Mouse (Mus musculus) layer of hippocampus, postnatal 25 days (tissue): ENCODE data around the gene Tmem169. TPM values are rescaled to one million over a fixed set of nuclear protein-coding genes. Genes with fewer than 3 reads are reported as not detected.
"Not testable (repeated sequence)": the region's sequence is repeated elsewhere in the genome, so short reads cannot be mapped to it uniquely, and the experiment has no call there.

Experiments
- DNase-seq, 2 experiments: peaks; one replicate each; pipeline ENCODE4 v3.0.0; 2022; ENCODE audit warnings: mixed read lengths in 2 of 2, low spot score in 1 of 2; ENCODE audit errors: extremely low spot score in 1 of 2
- total RNA-seq, 2 experiments: library from RNA; stranded (reverse); gene quantifications; 2 replicates each; pipeline ENCODE4 v1.2.3; 2021

Tmem169 gene
- total RNA-seq, result 10 to 100 TPM; 18.0 to 20.6 TPM

DNA sequence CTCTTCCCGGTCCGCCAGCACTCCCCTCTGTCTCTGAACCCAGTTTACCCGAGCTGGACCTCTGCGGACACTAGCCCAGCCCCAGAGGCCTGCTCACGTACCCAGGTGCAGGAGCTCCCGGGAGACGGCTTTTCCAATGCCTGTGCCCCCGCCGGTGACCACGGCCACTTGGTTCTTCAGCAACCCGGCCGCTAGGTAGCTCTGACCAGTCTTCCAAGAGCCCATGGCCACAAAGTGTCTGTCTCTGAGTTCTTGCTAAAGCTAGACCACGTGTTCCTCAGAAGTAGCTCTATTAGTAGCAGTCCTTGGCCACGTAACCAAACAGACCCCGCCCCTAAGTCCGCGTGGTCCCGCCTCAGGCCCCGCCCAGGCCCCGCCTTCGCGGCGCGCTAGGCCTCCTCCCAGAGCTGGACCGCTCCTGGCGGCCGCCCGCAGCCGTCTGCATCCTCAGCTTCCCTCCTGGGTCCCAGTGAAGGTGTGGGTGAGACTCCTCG is at the start of gene Tmem169, which contains the start of gene Pecr:
TSS of gene Tmem169 (plus strand) at position 378 of the 494 bp plus-strand sequence.
TSS of gene Pecr (minus strand) at position 323 of the 494 bp plus-strand sequence.
- peak; percentile 85 to 89 for DNase-seq

DNA sequence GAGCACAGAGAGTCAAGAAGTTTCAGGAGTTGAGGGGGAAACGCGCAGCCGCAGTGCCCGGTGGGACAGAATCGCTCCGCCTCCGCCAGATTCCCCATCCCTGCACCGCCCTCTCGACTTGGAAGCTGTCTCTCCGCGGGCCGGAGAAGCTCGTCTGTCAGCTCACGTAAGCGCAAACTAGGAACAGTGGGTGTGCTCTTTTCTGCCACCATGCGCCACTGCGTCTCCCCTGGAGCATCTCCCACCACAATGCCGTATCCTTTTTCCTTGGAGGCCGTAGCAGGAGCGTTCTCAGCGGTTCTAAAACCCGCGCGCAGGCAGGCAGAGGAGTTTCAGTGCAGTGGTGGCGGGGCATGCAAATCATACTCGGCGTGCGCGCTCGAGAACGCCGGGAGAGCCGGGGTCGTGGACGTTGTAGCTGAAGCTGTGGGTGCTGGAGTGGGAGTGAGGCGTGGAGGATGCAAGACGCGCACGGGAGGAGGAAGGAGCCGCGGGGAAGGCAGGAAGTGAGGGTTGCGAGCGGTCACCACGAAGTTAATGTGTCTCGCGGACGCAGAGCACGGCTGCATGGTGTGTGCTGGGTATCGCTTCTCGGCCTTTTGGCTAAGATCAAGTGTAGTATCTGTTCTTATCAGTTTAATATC is 47.7 kb upstream of the Tmem169 start:
- DNase-seq, result peak; percentile 55 to 57

DNA sequence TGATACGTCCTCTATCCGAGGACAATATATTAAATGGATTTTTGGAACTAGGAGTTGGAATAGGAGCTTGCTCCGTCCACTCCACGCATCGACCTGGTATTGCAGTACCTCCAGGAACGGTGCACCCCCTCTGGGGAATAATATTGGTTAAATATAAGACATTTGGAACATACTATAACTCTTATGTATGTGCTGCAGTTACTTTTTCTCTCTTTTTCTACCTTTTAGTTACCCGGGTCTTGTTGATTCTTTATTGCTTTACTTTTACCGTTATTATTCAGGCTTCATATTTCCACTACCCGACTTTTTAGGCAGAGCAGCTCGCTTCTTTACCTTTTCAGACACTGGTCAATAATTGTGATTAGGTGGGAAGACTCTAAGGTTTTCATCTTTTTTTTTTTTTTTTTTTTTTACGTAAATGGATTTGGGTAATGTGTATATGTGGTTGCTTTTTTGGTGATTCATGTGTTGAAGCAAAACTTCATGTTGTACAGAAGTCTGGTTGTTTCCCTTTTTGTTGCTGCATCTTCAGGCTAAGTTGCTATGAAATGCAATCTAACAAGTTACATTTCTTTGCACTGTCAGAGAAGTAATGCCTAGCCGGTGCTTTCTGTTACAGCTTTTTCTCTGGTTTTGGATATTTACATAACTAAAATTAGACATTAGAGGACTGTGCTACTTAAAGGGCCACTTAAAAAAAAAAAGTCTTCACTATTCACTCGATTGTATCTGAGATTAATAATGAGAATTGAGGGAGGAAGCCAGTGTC is 47.0 kb upstream of the Tmem169 start:
- DNase-seq, result no peak

DNA sequence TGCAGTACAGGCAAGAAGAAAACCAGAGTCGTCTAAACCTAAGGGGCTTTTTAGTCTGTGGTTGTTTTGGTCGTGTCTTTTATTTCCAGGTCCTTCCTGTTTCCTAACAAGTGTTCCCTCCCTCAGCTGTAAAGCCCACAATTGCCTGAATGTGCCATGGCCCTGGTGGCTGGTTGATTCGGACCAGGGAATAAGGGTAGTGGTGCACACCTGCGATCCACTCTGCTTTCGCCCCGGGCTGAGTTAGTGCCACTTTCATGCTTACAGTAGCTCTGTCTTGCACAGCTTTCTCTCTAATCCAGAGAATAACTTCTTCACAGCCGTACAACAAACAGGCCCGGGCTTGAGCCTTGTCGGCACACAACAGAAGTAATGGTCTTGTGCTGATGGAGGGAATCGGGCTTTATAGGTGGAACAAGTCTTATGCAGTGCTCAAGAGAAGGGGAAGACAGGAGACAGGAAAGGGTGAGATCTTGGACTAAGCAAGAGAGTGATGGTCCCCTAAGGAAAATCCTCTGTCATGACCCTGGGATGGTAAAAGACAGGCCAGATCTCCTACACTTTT is 46.1 kb upstream of the Tmem169 start:
- no peak for DNase-seq

DNA sequence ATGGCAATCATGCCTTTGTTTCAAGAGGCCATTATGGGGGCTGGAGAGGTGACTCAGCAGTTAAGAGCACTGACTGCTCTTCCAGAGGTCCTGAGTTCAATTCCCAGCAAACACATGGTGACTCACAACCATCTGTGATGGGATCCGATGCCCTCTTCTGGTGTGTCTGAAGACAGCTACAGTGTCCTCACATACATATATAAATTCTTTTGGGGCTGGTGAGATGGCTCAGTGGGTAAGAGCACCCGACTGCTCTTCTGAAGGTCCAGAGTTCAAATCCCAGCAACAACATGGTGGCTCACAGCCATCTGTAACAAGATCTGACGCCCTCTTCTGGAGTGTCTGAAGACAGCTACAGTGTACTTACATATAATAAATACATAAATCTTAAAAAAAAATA is 45.1 kb upstream of the Tmem169 start:
- DNase-seq, result not testable (repeated sequence)

DNA sequence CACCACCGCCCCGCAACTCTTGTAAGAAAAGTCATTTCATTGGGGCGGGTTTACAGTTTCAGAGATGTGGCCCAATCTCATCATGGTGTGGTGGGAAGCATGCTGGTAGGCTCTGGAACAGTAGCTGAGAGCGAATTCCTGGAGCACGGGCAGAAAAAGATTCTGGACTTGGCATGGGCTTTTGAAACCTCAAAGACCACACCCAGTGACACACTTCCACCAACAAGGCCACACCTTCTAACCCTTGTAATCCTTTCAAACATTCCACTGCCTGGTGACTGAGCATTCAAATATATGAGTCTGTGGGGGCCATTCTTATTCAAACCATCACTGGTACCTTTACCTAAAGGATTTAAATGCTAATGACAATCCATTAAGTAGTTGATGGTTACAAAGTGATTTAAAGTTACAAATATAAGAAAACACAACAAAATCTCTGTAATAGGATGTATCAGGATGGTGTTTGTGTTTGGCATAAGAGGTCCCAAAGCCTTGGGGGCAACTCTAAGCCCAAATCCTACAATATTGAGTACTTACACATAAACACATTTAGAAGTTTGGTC is 41.5 kb upstream of the Tmem169 start:
- DNase-seq, result no peak

DNA sequence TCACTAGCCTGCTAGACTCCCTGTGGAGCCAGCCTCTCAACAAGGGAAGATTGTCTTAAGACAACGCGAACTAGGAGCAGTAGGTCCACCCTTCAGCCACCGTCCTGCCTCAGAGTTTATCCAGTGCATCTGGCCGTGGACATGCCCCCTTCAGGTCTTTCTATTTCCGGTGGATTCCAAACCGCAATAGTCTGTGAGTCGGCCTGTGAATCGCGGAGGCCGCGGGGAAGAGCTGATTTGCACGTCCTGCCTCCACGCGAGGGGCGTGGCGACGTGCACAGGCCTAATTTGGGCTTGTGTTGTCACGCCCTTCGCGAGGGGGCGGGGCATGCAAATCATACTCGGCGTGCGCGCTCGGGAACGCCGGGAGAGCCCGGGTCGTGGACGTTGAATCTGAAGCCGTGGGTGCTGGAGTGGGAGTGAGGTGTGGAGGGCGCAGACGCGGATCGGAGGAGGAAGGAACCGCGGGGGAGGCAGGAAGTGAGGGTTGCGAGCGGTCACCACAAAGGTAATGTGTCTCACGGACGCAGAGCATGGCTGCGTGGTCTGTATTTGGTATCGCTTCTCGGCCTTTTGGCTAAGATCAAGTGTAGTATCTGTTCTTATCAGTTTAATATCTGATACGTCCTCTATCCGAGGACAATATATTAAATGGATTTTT is 40.4 kb upstream of the Tmem169 start:
- peak; percentile 92 to 95 for DNase-seq

DNA sequence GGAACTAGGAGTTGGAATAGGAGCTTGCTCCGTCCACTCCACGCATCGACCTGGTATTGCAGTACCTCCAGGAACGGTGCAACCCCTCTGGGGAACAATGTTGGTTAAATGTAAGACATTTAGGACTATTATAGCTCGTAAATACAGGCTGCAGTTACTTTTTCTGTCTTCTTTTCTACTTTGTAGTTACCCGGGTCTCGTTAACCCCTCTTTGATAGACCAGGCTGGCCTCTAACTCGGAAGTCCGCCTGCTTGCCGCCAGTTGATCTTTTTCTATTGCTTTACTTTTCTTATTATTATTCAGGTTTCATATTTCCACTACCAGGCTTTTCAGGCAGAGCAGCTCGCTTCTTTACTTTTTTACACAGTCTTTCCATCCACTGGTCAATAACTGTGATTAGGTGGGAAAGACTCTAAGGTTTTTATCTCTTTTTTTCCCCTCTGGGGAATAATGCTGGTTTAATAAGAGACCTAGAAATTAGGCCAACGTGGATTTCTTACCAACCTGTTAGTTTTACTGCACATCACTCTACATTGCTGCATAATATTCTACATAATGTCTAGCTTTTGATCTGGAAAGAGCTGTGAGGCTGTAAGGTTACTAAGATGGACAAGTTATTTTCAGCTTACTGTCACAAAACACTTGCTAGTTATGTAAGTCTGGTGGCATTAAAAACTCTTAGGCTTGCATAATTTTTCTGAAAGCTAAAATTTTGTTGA is 39.7 kb upstream of the Tmem169 start:
- no peak for DNase-seq

DNA sequence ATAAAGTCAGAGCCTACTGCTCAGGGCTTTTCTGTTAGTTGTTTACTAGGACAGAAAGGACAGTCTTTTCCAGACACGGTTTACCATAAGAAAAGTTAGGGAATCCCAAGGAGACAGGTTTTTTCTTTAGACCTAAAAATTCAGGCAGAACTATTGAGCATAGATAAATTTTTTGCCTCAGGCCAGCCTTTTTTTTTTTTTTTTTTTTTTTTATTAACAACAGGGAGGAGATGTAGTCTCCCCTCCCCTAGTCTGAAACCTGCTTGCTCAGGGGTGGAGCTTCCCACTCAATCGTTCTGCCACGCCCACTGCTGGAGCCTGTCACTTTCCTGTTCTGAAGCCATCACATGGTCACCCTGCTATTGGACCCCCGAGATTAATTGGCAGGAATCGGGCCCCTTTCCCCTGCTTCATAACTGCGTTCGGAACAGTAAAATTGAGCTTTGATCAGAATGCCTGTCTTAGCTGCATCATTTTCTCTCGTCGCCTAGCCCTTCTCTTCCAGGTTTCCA is 35.9 kb upstream of the Tmem169 start:
- DNase-seq, result not testable (repeated sequence)

DNA sequence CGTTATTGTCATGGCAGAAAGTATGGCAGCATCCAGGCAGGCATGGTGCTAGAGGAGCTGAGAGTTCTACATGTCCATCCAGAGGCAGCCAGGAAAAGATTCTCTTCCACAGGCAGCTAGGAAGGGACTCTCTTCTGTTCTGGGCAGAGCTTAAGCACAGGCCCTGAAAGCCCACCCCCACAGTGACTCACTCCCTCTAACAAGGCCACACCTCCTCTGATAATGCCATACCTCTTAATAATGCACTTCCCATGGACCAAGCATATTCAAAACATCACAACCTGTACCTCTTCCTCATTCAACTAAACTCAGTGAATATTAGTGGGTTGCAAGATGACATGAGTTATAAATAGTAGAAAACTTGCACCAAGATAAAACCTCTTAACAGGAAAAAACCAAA is 32.4 kb upstream of the Tmem169 start:
- DNase-seq, result no peak

DNA sequence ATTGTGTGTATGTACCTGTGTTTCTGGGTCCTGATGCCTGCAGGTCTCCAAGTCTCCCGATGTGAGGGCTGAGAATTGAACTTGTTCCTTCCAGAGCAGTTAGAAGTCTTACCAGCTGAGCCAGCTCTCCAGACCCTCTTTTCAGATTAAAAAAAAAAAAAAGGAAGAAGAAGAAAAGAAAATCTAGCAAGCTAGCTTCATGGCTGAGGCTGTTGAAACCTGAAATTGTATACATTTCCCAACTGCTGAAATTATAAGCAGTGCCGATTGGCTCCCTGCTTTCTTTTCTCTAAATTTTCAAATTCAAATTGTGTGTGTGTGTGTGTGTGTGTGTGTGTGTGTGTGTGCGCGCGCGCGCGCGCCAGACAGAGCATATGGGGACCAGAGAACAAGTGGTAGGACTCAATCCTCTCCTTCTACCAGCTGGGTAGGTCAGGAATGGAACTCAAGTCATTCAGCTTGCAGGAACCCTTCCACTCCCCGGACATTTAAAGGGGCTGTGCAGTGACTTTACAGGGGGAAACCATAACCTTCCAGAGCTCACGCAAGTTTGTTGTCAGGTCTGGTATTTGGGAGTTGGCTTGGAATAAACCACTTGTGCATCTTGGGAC is 30.2 kb upstream of the Tmem169 start:
- no peak for DNase-seq

DNA sequence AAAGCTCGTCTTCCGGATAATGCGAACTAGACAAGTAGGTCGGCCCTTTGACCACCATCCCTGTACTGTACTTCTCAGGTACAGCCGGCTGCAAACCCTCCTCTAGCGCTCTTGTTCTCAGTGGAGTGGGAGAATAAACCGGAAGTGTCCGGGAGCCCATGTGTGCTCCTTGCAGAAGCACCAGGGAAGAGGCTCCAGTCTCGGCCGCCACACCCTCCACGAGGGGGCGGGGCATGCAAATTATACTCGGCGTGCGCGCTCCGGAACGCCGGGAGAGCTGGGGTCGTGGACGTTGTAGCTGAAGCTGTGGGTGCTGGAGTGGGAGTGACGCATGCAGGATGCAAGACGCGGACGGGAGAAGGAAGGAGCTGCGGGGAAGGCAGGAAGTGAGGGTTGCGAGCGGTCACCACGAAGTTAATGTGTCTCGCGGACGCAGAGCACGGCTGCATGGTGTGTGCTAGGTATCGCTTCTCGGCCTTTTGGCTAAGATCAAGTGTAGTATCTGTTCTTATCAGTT is 29.6 kb upstream of the Tmem169 start:
- DNase-seq, result peak; percentile 74 to 75

DNA sequence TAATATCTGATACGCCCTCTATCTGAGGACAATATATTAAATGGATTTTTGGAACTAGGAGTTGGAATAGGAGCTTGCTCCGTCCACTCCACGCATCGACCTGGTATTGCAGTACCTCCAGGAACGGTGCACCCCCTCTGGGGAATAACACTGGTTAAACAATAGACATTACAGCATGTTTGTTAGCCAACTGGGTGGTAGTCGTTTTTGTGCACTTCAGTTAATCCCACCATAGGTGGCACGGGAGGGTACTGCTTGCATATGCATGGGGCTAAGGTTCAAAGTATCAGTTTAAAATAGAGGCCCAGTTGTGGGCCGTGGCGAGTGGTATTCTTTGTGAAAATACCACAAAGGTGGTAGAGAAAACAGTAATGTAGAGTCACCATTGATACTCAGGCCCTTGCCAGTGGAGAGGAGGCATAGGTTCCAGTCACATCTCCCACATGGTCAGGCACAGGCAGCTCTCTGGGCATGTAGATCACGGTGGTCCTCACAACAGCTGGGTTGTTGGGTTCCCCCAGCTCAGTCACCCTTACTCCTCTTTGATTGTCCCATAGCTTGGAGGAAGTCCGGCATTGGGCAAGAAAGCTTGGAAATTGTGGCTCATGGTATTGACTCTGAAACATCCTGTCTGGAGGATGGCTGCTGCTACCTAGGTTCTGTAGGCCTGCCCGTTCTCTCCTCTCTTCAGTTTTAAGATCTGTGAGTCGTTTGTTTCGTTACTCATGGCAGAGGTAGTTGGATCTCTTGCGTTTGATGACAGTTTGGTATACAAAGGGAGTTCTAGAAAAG is 28.9 kb upstream of the Tmem169 start:
- peak in 1 of 2 experiments; percentile 27 for DNase-seq

DNA sequence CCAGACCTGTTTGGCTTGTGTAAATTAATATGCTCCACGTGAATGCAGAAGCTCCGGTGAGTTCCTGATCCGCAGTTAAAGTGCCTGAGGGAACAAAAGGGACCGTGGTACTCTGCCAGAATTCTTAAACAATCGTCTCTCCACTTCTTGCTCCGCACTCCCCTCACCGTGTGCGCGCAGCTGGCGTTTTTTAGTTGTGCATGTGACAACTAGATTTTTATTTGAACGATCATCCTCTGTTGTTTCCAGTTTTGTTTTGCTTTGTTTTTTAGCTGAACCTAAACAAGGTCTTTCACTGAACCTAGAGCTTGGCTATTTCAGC is 28.4 kb upstream of the Tmem169 start:
- DNase-seq, result no peak

DNA sequence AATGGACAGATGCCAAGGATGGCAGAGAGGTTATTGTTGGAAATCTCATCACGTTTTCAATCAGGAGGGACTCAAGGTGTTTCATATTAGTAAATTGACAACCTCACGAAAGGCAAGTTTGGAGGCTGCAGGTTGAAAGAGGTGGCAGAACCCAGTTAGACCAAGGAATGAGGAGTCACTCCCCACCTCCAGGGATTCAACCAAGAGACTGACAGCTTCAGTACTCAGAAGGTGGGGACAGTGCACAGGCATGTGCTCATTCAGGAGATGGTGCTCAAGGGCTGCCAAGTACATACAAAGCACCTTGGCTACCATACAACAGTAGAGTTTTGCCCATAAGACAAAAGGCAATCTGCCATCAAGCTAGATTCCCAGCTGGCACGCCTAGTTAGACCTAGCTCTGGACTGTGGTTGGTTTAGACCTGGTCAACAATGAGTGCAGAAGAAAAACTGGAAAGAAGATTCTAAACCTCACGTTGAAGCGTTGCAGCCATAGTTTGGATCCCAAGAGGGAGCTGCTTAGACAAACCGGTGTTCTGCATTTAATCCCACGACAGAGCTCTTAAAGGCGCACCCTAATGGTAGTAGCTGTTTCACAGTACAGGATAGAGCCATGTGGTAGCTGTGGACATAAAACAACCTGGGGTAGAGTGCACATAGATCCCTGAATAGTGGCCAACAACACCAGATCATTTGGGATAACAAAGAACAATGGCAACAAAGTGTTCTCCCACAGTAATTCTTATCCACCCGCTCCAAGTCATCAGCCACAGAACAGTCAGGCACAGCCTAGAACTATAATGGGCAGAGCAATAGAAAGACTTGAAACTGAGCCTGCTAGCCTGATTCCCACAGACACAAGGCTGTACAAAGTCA is 27.6 kb upstream of the Tmem169 start:
- no peak for DNase-seq

DNA sequence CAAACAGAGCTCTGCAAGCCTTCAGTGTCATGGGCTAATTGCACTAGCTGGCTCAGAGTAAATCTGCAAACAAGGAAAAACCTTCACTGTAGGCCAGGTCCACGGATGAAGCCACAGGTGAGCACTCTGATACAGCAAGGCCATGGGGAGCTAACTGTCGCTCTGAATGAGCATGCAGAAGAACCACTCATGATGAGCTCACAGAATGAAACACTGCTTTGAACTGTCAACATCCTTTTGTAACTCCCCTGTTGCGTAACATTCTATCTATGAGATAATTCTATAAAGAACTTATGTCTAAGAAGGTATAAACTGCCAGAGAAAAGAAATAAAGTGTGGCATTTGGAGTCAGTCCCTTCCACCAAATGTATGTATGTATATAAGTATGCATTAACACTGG is 21.1 kb upstream of the Tmem169 start:
- no peak for DNase-seq

DNA sequence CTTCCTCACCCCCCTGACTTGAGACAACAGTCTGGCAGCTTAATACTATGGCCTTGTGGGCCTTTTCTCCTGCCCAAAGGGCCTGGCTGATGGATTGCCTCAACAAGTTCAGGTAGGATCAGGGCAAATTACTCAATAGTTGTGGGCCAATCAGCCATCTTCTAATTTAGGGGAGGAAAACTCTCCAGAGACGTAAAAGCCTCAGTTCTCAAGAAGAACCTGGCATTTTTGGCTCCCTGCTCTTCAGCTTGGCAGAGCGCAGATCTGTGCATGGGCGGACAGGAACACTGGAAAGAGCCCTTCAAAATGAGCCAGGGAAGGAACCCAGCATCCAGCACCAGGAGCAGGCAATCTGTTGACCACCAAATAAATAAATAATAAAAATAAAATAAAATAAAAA is 6.1 kb upstream of the Tmem169 start:
- no peak for DNase-seq
